Comparison of ENCODE assay signal across 8 mouse cellular contexts in the genomic region with DNA sequence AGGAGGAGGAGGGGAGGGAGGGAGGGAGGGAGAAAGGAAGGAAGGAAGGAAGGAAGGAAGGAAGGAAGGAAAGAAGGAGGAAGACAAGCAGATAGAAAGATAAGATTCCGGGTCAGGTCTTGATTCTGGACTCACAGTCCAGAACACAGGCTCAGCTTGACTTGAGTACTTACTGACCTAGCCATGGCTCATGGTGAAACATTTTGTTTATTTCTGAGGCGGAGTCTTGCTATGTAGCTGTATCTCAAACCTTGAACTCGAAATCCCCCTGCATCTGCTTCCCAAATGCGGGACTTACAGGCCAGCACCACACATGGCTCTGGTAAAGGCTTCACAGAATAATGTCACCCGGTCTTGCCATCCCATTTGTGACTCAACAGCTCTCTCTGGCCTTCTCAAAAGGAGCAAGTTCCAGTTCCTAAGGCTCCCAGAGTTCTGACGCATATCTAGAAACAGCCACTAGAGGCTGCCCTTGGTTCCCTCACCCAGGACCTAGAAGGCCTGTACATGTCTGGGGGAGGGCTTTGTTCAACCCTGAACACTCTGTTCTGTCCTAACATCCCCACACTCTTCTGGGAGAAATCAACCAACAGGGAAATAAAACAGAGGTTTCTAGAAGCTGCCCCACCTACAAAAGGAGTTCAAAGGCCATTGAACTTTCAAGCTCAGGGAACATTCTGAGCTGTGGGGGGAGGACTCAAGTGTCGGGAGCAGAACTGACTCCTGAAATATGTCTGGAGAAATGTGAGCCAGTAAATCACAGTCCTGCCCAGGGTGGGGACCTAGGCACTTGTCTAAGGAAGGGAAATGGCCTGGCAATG. TPM values are rescaled to one million over a fixed set of nuclear protein-coding genes. Genes with fewer than 3 reads are reported as not detected.
DNase-seq lines count a peak whose midpoint lies in the region; ATAC-seq and TF ChIP-seq lines count a peak whose summit lies in the region.

No protein-coding gene starts in this region.

- WGBS in embryonic facial prominence, embryonic 11.5 days = 47% methylated on average over 7 of the region's 7 CpGs
- WGBS in heart, embryonic 13.5 days = 45% methylated on average over 7 of the region's 7 CpGs
- 35% methylated on average over 7 of the region's 7 CpGs for WGBS in lung, adult 2 months

- H3K4me2 ChIP-seq in embryonic facial prominence, embryonic 11.5 days (ENCODE audit: low read depth, low read length) = no peak overlapping the region
- no peak overlapping the region for H3K4me2 ChIP-seq in heart, embryonic 13.5 days

- no peaks in the 10 kb centered on the region for H3K4me1 ChIP-seq in embryonic facial prominence, embryonic 11.5 days (ENCODE audit: control insufficient read depth, insufficient read depth, low read length)
- peaks cover 58% of the 10 kb centered on the region for H3K4me1 ChIP-seq in heart, embryonic 13.5 days
- H3K4me1 ChIP-seq in lung, adult 2 months (ENCODE audit: control insufficient read depth, insufficient read depth, low read length) = peaks cover 6% of the 10 kb centered on the region

- no peak overlapping the region for H3K4me3 ChIP-seq in embryonic facial prominence, embryonic 11.5 days (ENCODE audit: low read depth, low read length)
- H3K4me3 ChIP-seq in heart, embryonic 13.5 days = no peak overlapping the region
- no peak overlapping the region for H3K4me3 ChIP-seq in lung, adult 2 months (replicated peaks; ENCODE audit: extremely low read depth, low read depth, low read length)

- ATAC-seq in CD4-positive, CD25-positive, alpha-beta regulatory T cell, adult 4 months = peak; percentile 85
- ATAC-seq in embryonic facial prominence, embryonic 11.5 days (replicated peaks; ENCODE audit: insufficient number of reproducible peaks, low FRiP score, low TSS enrichment, low read depth) = peak; percentile 89
- peak; percentile 49; the same call in 1 of the 2 replicates for ATAC-seq in heart, embryonic 13.5 days (ENCODE audit: extremely low read depth, insufficient number of reproducible peaks, low FRiP score, low TSS enrichment)
- ATAC-seq in monocyte, adult 5-6 weeks (replicated peaks; ENCODE audit: insufficient number of reproducible peaks, low FRiP score, low TSS enrichment, poor library complexity, severe bottlenecking) = no peak

- H3K36me3 ChIP-seq in embryonic facial prominence, embryonic 11.5 days (replicated peaks; ENCODE audit: control insufficient read depth, insufficient read depth, low read depth, low read length) = no peaks in the 10 kb centered on the region
- no peaks in the 10 kb centered on the region for H3K36me3 ChIP-seq in heart, embryonic 13.5 days

- peak; percentile 70 for TF ChIP-seq CTCF in lung, adult 2 months (IDR thresholded peaks at IDR 0.05; ENCODE audit: insufficient read depth, low read length)

- no peak overlapping the region for H3K9ac ChIP-seq in embryonic facial prominence, embryonic 11.5 days (replicated peaks; ENCODE audit: low read length)
- peak overlapping the region; percentile 57 for H3K9ac ChIP-seq in heart, embryonic 13.5 days

- no peak overlapping the region for H3K27ac ChIP-seq in embryonic facial prominence, embryonic 11.5 days (replicated peaks; ENCODE audit: low read depth, low read length)
- H3K27ac ChIP-seq in heart, embryonic 13.5 days (replicated peaks) = peak overlapping the region; percentile 75

- TF ChIP-seq POLR2A in lung, adult 2 months (IDR thresholded peaks at IDR 0.05; ENCODE audit: borderline replicate concordance, extremely low read depth, low read depth, low read length) = no peak

- DNase-seq in T-cell, adult 2 months (ENCODE audit: low spot score) = peak; percentile 59
- DNase-seq in embryonic facial prominence, embryonic 11.5 days (ENCODE audit: low spot score) = peak; percentile 76
- DNase-seq in kidney, postnatal 14 days = peak; percentile 79
- DNase-seq in lung, adult 2 months = peak; percentile 57
- peak; percentile 15 to 32 for DNase-seq in right cerebral cortex, adult 2 months (ENCODE audit: low spot score in 2 of 2)

- no peaks in the 10 kb centered on the region for H3K27me3 ChIP-seq in embryonic facial prominence, embryonic 11.5 days (ENCODE audit: control insufficient read depth, insufficient read depth, low read length)
- H3K27me3 ChIP-seq in heart, embryonic 13.5 days (replicated peaks) = no peaks in the 10 kb centered on the region

- H3K9me3 ChIP-seq in embryonic facial prominence, embryonic 11.5 days (replicated peaks; ENCODE audit: control insufficient read depth, low read length) = no peaks in the 10 kb centered on the region
- H3K9me3 ChIP-seq in heart, embryonic 13.5 days = 0 out of 2 replicates have a peak, but pooled peaks cover 4% of the 10 kb centered on the region

RNA-seq across cellular contexts. Expression of a gene that starts 56.2 kb away (rescaled TPM):
- polyA plus RNA-seq in CD4-positive, CD25-positive, alpha-beta regulatory T cell, adult 4 months (2017; shearing (Covaris generic)) = 100 to 1,000 TPM; 382 to 420 TPM
- polyA plus RNA-seq in embryonic facial prominence, embryonic 11.5 days (2014; fragmentation: Nextera tagmentation; extraction: Ambion mirVana) = 34.7 and 37.9 TPM in 2 replicates
- polyA plus RNA-seq in heart, embryonic 13.5 days (2015; fragmentation: Nextera tagmentation; extraction: Ambion mirVana) = 41.8 and 45.2 TPM in 2 replicates
- 29.9 and 41.7 TPM in 2 replicates for polyA plus RNA-seq in lung, adult 2 months (2012; rRNA removed)
- total RNA-seq in monocyte, adult 5-6 weeks (2017) = 463 to 618 TPM (median 580 TPM) in 3 replicates

Comparison
In these comparisons a context has a peak if more than half of its experiments do, and no peak if none do; other contexts are left out.
1. DNase-seq: peak in every context shown above with its lines; median percentile 79 in kidney, postnatal 14 days; 76 in embryonic facial prominence, embryonic 11.5 days; 59 in T-cell, adult 2 months; 57 in lung, adult 2 months; 24 in right cerebral cortex, adult 2 months.